Mouse (Mus musculus): ENCODE results near the gene Ampd2. TPM values are rescaled to one million over a fixed set of nuclear protein-coding genes. Genes with fewer than 3 reads are reported as not detected.

The Ampd2 gene
- polyA plus RNA-seq, 1 experiment: 48.2 TPM

GRCm38 (mm10) chr3:108065551-108065950, 20.9 kb downstream of the Ampd2 start:
- no peaks in the 10 kb centered on the region for H3K36me3 ChIP-seq (ENCODE audit: control insufficient read depth, insufficient read depth, low read length, poor library complexity, severe bottlenecking)
- no peak overlapping the region for H3K27ac ChIP-seq (ENCODE audit: insufficient read depth, low read length)
- H3K4me1 ChIP-seq (ENCODE audit: control insufficient read depth, insufficient read depth, low read length): no peaks in the 10 kb centered on the region
- no peak for TF ChIP-seq POLR2A (IDR thresholded peaks at IDR 0.05; ENCODE audit: insufficient read depth, low read length)
- TF ChIP-seq CTCF (IDR thresholded peaks at IDR 0.05; ENCODE audit: low read depth, low read length): no peak
- TF ChIP-seq EP300 (IDR thresholded peaks at IDR 0.05; ENCODE audit: insufficient read depth, low read depth, low read length): no peak
- no peak overlapping the region for H3K4me3 ChIP-seq (ENCODE audit: low read depth, low read length)
- H3K9me3 ChIP-seq (replicated peaks; ENCODE audit: control insufficient read depth, insufficient read depth, low read length, poor library complexity, severe bottlenecking): no peaks in the 10 kb centered on the region
- no peak overlapping the region for H3K9ac ChIP-seq (ENCODE audit: low read depth, poor library complexity, severe bottlenecking)
- H3K27me3 ChIP-seq (ENCODE audit: control insufficient read depth, insufficient read depth, low read length, poor library complexity, severe bottlenecking): no peaks in the 10 kb centered on the region

GRCm38 (mm10) chr3:108064672-108065071, 21.8 kb downstream of the Ampd2 start:
- H3K27me3 ChIP-seq (ENCODE audit: control insufficient read depth, insufficient read depth, low read length, poor library complexity, severe bottlenecking): no peaks in the 10 kb centered on the region
- H3K9me3 ChIP-seq (replicated peaks; ENCODE audit: control insufficient read depth, insufficient read depth, low read length, poor library complexity, severe bottlenecking): no peaks in the 10 kb centered on the region
- H3K4me1 ChIP-seq (ENCODE audit: control insufficient read depth, insufficient read depth, low read length): no peaks in the 10 kb centered on the region
- no peak overlapping the region for H3K9ac ChIP-seq (ENCODE audit: low read depth, poor library complexity, severe bottlenecking)
- no peak overlapping the region for H3K4me3 ChIP-seq (ENCODE audit: low read depth, low read length)
- no peak overlapping the region for H3K27ac ChIP-seq (ENCODE audit: insufficient read depth, low read length)
- TF ChIP-seq EP300 (IDR thresholded peaks at IDR 0.05; ENCODE audit: insufficient read depth, low read depth, low read length) (no peak), POLR2A (IDR thresholded peaks at IDR 0.05; ENCODE audit: insufficient read depth, low read length) (no peak), CTCF (IDR thresholded peaks at IDR 0.05; ENCODE audit: low read depth, low read length) (no peak)
- no peaks in the 10 kb centered on the region for H3K36me3 ChIP-seq (ENCODE audit: control insufficient read depth, insufficient read depth, low read length, poor library complexity, severe bottlenecking)

- no peak overlapping the region for H3K9ac ChIP-seq (ENCODE audit: low read depth, poor library complexity, severe bottlenecking)
These were observed 23.8 kb downstream of the Ampd2 start for GRCm38 (mm10) chr3:108062648-108063047.

GRCm38 (mm10) chr3:108061420-108061819, 25.0 kb downstream of the Ampd2 start:
- Histone ChIP-seq H3K4me1 (ENCODE audit: control insufficient read depth, insufficient read depth, low read length) (no peaks in the 10 kb centered on the region), H3K9me3 (replicated peaks; ENCODE audit: control insufficient read depth, insufficient read depth, low read length, poor library complexity, severe bottlenecking) (no peaks in the 10 kb centered on the region), H3K27ac (ENCODE audit: insufficient read depth, low read length) (no peak overlapping the region), H3K27me3 (ENCODE audit: control insufficient read depth, insufficient read depth, low read length, poor library complexity, severe bottlenecking) (no peaks in the 10 kb centered on the region), H3K9ac (ENCODE audit: low read depth, poor library complexity, severe bottlenecking) (no peak overlapping the region), H3K4me3 (ENCODE audit: low read depth, low read length) (no peak overlapping the region), H3K36me3 (ENCODE audit: control insufficient read depth, insufficient read depth, low read length, poor library complexity, severe bottlenecking) (no peaks in the 10 kb centered on the region)
- TF ChIP-seq POLR2A (IDR thresholded peaks at IDR 0.05; ENCODE audit: insufficient read depth, low read length) (no peak), CTCF (IDR thresholded peaks at IDR 0.05; ENCODE audit: low read depth, low read length) (no peak), EP300 (IDR thresholded peaks at IDR 0.05; ENCODE audit: insufficient read depth, low read depth, low read length) (no peak)

More at GRCm38 (mm10) chr3:108062648-108063047, 23.8 kb downstream of the Ampd2 start:
- Histone ChIP-seq H3K4me3 (ENCODE audit: low read depth, low read length) (no peak overlapping the region), H3K27me3 (ENCODE audit: control insufficient read depth, insufficient read depth, low read length, poor library complexity, severe bottlenecking) (no peaks in the 10 kb centered on the region), H3K9me3 (replicated peaks; ENCODE audit: control insufficient read depth, insufficient read depth, low read length, poor library complexity, severe bottlenecking) (no peaks in the 10 kb centered on the region), H3K36me3 (ENCODE audit: control insufficient read depth, insufficient read depth, low read length, poor library complexity, severe bottlenecking) (no peaks in the 10 kb centered on the region), H3K4me1 (ENCODE audit: control insufficient read depth, insufficient read depth, low read length) (no peaks in the 10 kb centered on the region), H3K27ac (ENCODE audit: insufficient read depth, low read length) (no peak overlapping the region)
- no peak for TF ChIP-seq POLR2A (IDR thresholded peaks at IDR 0.05; ENCODE audit: insufficient read depth, low read length)
- no peak for TF ChIP-seq EP300 (IDR thresholded peaks at IDR 0.05; ENCODE audit: insufficient read depth, low read depth, low read length)

- Histone ChIP-seq H3K36me3 (ENCODE audit: control insufficient read depth, insufficient read depth, low read length, poor library complexity, severe bottlenecking) (no peaks in the 10 kb centered on the region), H3K9me3 (replicated peaks; ENCODE audit: control insufficient read depth, insufficient read depth, low read length, poor library complexity, severe bottlenecking) (no peaks in the 10 kb centered on the region), H3K4me1 (ENCODE audit: control insufficient read depth, insufficient read depth, low read length) (no peaks in the 10 kb centered on the region), H3K27ac (ENCODE audit: insufficient read depth, low read length) (no peak overlapping the region), H3K27me3 (ENCODE audit: control insufficient read depth, insufficient read depth, low read length, poor library complexity, severe bottlenecking) (no peaks in the 10 kb centered on the region), H3K4me3 (ENCODE audit: low read depth, low read length) (no peak overlapping the region), H3K9ac (ENCODE audit: low read depth, poor library complexity, severe bottlenecking) (no peak overlapping the region)
- no peak for TF ChIP-seq EP300 (IDR thresholded peaks at IDR 0.05; ENCODE audit: insufficient read depth, low read depth, low read length)
- TF ChIP-seq POLR2A (IDR thresholded peaks at IDR 0.05; ENCODE audit: insufficient read depth, low read length): no peak
- no peak for TF ChIP-seq CTCF (IDR thresholded peaks at IDR 0.05; ENCODE audit: low read depth, low read length)
These were observed 36.0 kb downstream of the Ampd2 start for GRCm38 (mm10) chr3:108050493-108050892.

GRCm38 (mm10) chr3:108048306-108048705, 38.1 kb downstream of the Ampd2 start:
- Histone ChIP-seq H3K27me3 (ENCODE audit: control insufficient read depth, insufficient read depth, low read length, poor library complexity, severe bottlenecking) (no peaks in the 10 kb centered on the region), H3K4me1 (ENCODE audit: control insufficient read depth, insufficient read depth, low read length) (no peaks in the 10 kb centered on the region), H3K27ac (ENCODE audit: insufficient read depth, low read length) (no peak overlapping the region), H3K9ac (ENCODE audit: low read depth, poor library complexity, severe bottlenecking) (no peak overlapping the region), H3K36me3 (ENCODE audit: control insufficient read depth, insufficient read depth, low read length, poor library complexity, severe bottlenecking) (no peaks in the 10 kb centered on the region), H3K4me3 (ENCODE audit: low read depth, low read length) (no peak overlapping the region), H3K9me3 (replicated peaks; ENCODE audit: control insufficient read depth, insufficient read depth, low read length, poor library complexity, severe bottlenecking) (no peaks in the 10 kb centered on the region)
- TF ChIP-seq POLR2A (IDR thresholded peaks at IDR 0.05; ENCODE audit: insufficient read depth, low read length) (no peak), CTCF (IDR thresholded peaks at IDR 0.05; ENCODE audit: low read depth, low read length) (no peak), EP300 (IDR thresholded peaks at IDR 0.05; ENCODE audit: insufficient read depth, low read depth, low read length) (no peak)
